ENCODE assay signal across 8 mouse cellular contexts in genomic region chr6:108214294-108214925, GRCm38 (mm10). TPM values are rescaled to one million over a fixed set of nuclear protein-coding genes. Genes with fewer than 3 reads are reported as not detected.
A peak's percentile ranks its signal among the peaks of the same experiment; 100 is the strongest.
DNase-seq lines count a peak whose midpoint lies in the region; ATAC-seq and TF ChIP-seq lines count a peak whose summit lies in the region.

No protein-coding gene starts in this region.

- TF ChIP-seq EP300 in liver, embryonic 14.5 days (IDR thresholded peaks at IDR 0.05; ENCODE audit: low read depth), result no peak

- no peak for TF ChIP-seq CTCF in liver, embryonic 14.5 days (IDR thresholded peaks at IDR 0.05; ENCODE audit: low read depth)

- no peaks in the 10 kb centered on the region for H3K27me3 ChIP-seq in liver, embryonic 14.5 days (ENCODE audit: control insufficient read depth, insufficient read depth, low read length)

- H3K4me2 ChIP-seq in liver, embryonic 14.5 days (ENCODE audit: low read depth), result peak overlapping the region; percentile 86

- WGBS in liver, embryonic 14.5 days (ENCODE audit: insufficient replicate concordance), result 5% methylated on average over 10 of the region's 10 CpGs

- ATAC-seq in CD4-positive, CD25-positive, alpha-beta regulatory T cell, adult 4 months, result no peak
- ATAC-seq in liver, embryonic 14.5 days (ENCODE audit: insufficient read depth), result no peak
- ATAC-seq in erythroid progenitor cell, adult 5-6 weeks (replicated peaks; ENCODE audit: low FRiP score, poor library complexity, severe bottlenecking), result no peak

- peak overlapping the region; percentile 59 to 82 for H3K4me3 ChIP-seq in liver, embryonic 14.5 days (ENCODE audit: insufficient read depth in 1 of 2, low read depth in 2 of 2, low read length in 2 of 2)

- H3K27ac ChIP-seq in liver, embryonic 14.5 days, result no peak overlapping the region

- H3K9me3 ChIP-seq in liver, embryonic 14.5 days (ENCODE audit: control insufficient read depth, low read length), result no peaks in the 10 kb centered on the region

- peak overlapping the region; percentile 41 for H3K9ac ChIP-seq in liver, embryonic 14.5 days (replicated peaks)

- DNase-seq in CD4-positive, CD25-positive, alpha-beta regulatory T cell, adult 2 months (ENCODE audit: low read depth, low spot score), result peak; percentile 34
- DNase-seq in thymus, postnatal 25 days, result peak; percentile 21
- DNase-seq in thymus, adult 18-20 months, result no peak
- no peak for DNase-seq in liver, embryonic 14.5 days (ENCODE audit: low read depth in 3 of 3, low spot score in 3 of 3)
- no peak for DNase-seq in right cerebral cortex, postnatal 25 days
- DNase-seq in ovary, postnatal 36 days (ENCODE audit: low spot score), result no peak

- H3K36me3 ChIP-seq in liver, embryonic 14.5 days (replicated peaks; ENCODE audit: control insufficient read depth, insufficient read depth, low read depth), result no peaks in the 10 kb centered on the region

- peaks cover 8 to 17% of the 10 kb centered on the region in 2 experiments for H3K4me1 ChIP-seq in liver, embryonic 14.5 days (replicated peaks; ENCODE audit: control insufficient read depth in 2 of 2, insufficient read depth in 2 of 2, low read length in 1 of 2)

RNA-seq across cellular contexts. Expression of gene Itpr1, which starts 1.5 kb away (rescaled TPM):
- polyA plus RNA-seq in CD4-positive, CD25-positive, alpha-beta regulatory T cell, adult 4 months (2017; shearing (Covaris generic)), result 10 to 100 TPM; 15.1 to 24.4 TPM
- 1.4 and 3.1 TPM in 2 replicates for polyA plus RNA-seq in liver, embryonic 14.5 days (2012; rRNA removed)
- polyA plus RNA-seq in liver, embryonic 14.5 days (2014; fragmentation: Nextera tagmentation; extraction: Ambion mirVana), result 1.6 and 2.3 TPM in 2 replicates
- 4.6 and 8.6 TPM in 2 replicates for total RNA-seq in erythroid progenitor cell, adult 5-6 weeks (2015; ENCODE audit: low replicate concordance)
- total RNA-seq in erythroid progenitor cell, adult 5-6 weeks (2017; ENCODE audit: low replicate concordance), result 5.3 and 13.0 TPM in 2 replicates

RNA-seq across cellular contexts. Expression of gene Sumf1, which starts 29.0 kb away (rescaled TPM):
- polyA plus RNA-seq in CD4-positive, CD25-positive, alpha-beta regulatory T cell, adult 4 months (2017; shearing (Covaris generic)), result 1 to 10 TPM; 4.2 to 4.3 TPM
- 3.8 and 5.4 TPM in 2 replicates for polyA plus RNA-seq in liver, embryonic 14.5 days (2012; rRNA removed)
- polyA plus RNA-seq in liver, embryonic 14.5 days (2014; fragmentation: Nextera tagmentation; extraction: Ambion mirVana), result 8.2 and 8.6 TPM in 2 replicates
- 2.9 and 5.4 TPM in 2 replicates for total RNA-seq in erythroid progenitor cell, adult 5-6 weeks (2015; ENCODE audit: low replicate concordance)
- 7.2 and 9.2 TPM in 2 replicates for total RNA-seq in erythroid progenitor cell, adult 5-6 weeks (2017; ENCODE audit: low replicate concordance)

Comparison
In these comparisons a context has a peak if more than half of its experiments do, and no peak if none do; other contexts are left out.
1. DNase-seq: peak in CD4-positive, CD25-positive, alpha-beta regulatory T cell, adult 2 months (single experiment) and thymus, postnatal 25 days (single experiment); none in thymus, adult 18-20 months (0 of 2), liver, embryonic 14.5 days (0 of 3), right cerebral cortex, postnatal 25 days (single experiment) and ovary, postnatal 36 days (single experiment).